Mouse (Mus musculus): ENCODE data around the gene Il5ra.

Gene Il5ra

DNA sequence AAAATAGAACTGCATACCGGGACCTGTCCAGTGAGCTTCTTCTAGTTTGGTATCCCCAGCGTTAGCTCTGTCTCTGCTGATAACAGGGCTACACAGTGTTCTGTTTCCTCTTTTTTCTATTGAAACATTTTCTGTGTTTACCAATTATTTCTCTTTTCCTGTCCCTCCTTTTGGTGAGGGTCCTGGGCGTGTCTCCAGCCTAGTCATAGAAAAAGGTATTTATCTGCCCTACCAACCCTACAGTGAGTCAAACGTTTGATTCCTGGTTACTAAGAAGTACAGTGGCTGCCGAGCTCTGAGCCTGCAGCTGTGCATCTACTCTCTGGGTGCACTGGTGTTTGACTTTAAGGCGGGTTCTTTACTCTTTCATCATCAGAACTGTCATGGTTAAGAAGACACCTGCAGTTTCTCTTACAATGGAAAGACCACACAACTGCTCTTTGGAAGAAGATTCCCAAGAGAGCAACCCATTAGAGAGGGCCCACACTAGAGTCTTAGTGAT, at the start of gene Il5ra:
Gene Il5ra, minus strand, starts transcription at position 151 of the 502 bp plus-strand sequence.
- DNase-seq (ENCODE audit: low spot score) = no peak

DNA sequence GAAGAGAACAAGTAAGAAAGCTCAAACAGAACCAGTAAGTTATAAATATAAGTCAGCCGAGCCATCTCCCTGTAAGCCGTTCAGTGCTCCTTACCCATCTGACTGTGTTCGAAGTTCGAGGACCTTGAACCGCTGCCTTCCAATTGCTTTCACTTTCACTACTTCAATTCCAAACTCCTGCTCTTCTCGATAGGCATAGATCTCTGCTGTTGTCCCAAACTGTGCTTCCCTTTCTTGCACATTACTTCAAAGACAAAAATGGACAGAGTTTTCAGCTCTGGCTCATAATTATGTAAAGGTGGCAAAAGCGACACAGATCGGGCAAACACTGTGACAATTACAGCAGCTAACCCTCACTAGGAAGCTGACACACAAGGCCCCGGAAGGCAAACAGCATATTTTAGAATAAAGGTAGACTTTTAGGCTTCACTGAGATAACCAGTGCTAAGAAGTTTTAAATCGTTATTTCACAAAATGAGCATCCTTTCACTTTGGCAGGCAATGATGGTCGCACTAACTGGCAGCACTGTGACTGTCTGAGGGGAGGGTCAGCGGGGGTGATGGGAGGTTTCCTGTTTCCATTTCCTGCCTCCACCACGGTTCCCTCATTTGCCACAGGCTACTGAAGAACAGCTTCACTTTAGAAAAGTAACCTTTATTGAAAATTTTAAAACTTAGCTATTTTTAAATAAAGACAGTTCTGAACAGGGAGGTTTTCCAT, 45.4 kb upstream of the Il5ra start:
- DNase-seq (ENCODE audit: low spot score) = no peak

DNA sequence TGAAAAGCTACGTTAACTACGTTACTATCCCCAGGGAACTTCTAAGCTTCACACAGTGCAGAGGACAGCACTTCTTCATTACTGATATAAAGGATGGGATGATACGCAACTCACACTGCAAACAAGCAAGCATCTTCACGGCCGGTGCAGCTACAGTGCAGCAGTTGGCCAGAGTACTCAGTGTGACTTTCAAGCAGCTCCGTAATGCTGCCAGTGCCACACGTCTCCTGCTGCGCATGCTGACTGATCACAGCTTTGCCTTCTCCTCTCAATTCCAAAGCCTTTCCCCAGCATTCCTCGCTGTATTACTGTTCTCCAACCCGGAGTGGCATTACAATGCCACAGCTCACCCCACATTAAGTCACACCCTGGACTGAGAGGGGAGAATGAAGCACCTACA, 44.8 kb upstream of the Il5ra start:
- no peak for DNase-seq (ENCODE audit: low spot score)

DNA sequence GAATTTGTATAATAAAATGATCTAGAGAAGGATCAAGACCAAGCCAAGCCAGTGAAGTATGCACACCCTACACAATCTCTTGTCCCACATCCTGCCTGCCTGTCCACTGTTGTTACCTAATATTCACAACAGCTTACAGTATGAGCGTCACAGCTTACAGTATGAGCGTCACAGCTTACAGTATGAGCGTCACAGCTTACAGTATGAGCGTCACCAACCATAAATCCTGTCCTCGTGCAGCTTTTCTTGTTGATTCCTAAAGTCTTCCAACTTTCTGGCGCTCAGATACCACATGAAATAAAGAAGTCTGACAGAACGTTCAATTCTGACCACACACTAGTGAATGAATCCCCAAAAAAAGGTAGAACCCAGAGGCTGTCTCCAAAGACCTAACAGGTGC, 44.3 kb upstream of the Il5ra start:
- DNase-seq (ENCODE audit: low spot score) = no peak

DNA sequence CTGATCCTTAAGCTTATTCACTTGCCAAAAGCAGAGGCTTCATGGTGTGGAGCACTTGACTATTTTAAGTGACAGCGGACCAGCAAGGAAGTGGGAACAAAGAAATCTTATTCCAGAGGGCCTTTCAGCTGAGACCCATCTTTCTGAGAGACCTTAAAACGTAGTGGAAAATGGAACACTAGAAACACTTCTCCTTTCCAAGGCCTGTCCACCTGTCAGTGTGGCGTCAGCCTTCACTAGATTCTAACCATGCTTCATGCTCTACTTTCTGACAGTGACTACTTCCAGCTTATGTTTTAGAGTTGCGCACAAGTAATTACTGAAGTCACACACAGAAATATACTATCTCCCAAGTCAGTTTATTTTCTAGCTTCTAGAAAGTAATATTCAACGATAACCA, 43.6 kb upstream of the Il5ra start:
- DNase-seq (ENCODE audit: low spot score) = no peak

DNA sequence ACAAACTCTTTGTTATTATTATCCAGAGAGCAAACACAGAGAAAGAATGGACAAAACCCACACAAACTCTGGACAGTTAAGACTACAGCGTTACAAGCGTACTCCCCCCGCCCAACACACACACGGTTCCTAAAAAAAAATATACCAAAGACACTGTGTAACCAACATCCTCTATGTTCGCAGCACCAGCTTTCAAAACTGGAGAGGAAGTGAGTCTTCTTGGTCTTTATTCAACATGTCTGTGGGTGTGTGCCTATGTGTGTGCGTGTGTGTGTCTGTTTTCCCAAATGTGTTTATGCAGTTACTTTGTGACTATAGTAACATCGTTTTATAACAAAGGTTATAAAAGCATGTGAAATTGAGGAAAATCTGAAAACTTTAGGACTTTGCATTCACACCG, 42.6 kb upstream of the Il5ra start:
- no peak for DNase-seq (ENCODE audit: low spot score)

DNA sequence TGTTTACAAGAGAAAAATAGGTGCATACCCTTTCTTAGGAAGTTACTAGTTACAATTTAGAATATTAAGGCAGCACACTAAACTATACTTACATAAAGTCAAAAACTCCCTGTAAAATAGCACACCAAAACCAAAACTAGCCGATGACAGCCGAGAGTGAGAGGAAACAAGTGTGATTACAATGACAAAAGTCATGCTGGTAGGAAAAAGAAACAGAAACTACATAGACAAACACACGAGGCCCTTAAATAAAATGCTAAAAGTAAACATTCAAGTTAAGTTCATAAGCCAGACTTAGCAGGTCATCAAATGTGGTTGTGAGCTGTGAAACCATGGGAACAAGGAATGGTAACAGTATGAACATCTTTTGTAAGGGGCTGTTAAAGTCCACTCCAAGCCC, 38.3 kb upstream of the Il5ra start:
- DNase-seq (ENCODE audit: low spot score) = no peak

DNA sequence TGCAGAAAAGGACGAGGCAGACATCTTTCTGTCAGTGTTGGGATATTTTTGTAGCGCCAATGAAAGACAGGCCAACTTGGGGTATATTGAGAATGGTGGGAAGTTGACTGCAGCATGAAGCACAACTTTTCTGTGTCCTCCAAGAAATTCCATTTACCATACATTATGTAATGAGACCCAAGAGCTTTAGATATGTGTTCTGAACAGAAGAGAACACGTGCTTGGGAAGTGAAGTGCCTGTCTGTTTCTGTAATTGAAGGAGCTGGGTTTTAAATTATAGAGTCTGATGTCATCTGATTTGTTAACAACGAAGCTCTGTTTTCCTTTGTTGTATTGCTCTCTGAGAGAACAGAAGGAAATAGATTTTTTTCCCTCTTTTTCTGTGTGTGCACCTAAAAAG, 21.2 kb upstream of the Il5ra start:
- DNase-seq (ENCODE audit: low spot score) = no peak

DNA sequence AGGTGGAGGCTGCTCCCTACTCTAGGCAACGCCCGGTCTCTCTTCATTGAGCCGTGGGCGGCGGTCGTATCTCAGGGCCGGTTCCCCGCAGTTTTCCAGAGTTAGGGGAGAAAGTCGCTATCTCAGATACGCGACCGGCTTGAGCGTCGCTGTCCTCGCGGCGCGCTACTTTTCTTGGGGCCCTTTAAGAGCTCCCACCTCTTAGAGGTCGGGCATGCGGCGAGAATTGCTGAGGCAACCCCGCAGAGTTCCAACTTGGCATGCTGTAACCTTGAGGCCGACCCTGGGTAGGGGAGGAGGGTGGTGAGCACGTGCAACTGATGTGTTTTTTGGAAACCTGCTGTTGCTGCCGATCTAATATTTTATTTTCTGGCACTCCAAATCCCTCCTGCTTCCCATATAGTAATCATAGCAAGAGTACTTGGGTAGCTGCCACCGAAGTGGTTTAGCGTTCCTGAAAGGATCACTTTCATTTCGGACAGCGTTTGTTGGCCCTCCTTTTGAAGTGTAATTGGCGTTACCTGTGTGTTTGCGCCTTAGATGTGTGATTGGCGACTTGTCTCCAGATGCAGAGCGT, 20.5 kb upstream of the Il5ra start:
- DNase-seq (ENCODE audit: low spot score) = peak; percentile 28

DNA sequence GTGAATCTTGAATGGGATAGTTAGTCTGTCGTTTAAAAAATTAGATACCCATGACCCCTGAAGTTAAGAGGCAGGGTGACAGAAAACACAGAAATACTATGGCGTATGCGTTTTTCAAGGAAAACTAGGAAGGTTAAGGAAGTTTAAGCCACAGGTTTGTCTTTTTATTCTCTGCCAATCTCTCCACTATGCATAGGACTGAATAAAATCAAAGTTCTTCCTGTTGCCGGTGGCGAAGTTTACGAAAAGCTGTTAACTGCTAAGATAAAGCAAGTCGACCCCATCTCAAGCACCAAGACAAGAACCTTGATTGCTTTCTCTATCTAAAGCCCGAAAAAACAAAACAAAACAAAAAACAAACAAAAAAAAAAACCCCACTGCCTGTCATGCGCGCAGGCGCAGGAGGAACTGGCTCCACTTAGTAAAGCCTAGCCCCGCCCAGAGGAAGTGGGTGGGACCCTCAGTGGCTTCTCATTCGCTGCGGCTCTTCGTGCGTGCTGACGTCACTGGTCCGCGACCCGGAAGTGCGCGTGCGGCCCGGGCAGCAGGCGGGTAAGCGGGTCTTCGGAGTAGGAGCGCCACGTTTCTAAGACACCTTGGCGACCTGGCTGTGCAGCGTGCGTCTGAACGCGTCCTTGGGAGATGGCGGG, 19.9 kb upstream of the Il5ra start, which contains the start of gene Trnt1:
Gene Trnt1, plus strand, starts transcription at position 481 of the 650 bp plus-strand sequence.
- peak; percentile 99 for DNase-seq (ENCODE audit: low spot score)

DNA sequence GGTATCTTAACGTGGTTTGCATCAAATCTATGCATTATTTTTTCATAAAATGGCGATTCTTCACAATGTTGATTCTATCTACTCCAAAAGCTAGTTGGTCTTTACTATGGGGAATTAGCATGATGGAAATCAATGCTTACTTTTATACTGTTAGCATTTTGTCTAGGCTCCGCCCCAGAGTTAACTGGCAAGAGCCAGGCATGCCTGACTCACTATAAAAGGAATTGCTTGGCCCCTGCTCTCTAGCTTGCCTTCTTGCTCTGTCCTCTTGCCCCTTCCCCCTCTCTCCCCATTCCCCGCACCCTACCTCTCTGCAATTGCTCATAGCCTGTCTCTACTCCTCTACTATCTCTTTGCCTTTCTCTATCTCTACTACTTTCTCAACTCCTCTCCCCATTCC, 17.9 kb upstream of the Il5ra start:
- no peak for DNase-seq (ENCODE audit: low spot score)

DNA sequence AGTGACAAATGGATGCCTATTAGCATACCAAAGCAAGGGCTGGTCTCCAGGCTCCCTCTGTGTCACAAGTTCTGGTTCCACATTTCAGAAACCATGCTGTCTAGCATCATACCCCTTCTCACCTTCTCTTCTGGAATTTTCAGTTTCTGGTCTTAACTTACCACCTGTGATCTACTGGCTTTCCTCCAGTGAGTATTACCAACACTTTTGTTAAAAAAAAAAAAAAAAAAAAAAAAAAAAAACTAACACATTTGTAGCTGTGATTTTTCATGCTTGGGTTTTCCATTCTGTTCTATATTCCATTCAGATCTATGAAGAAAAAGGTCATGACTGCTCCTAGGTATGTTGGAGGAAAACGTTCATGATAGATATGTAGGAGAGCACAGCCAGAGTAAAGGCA, 17.1 kb upstream of the Il5ra start:
- DNase-seq (ENCODE audit: low spot score) = no peak

DNA sequence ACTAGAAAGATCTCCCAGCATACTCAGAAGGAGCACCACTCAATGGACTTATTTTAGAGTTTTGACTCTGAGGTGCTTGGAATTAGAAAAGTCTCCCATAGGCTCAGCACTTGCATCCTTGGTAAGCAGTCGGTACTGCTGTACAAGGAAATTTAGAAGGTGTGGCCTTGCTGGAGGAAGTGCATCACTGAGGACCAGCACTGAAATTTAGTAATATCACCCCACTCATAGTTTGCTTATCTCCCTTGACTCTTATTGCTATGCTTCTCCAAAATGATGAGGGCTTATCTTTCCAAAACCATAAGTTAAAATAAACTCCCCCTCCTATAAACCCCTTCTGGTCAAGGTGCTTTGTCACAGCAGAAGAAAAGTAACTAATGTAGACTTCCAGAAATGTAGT, 12.6 kb upstream of the Il5ra start:
- DNase-seq (ENCODE audit: low spot score) = no peak

DNA sequence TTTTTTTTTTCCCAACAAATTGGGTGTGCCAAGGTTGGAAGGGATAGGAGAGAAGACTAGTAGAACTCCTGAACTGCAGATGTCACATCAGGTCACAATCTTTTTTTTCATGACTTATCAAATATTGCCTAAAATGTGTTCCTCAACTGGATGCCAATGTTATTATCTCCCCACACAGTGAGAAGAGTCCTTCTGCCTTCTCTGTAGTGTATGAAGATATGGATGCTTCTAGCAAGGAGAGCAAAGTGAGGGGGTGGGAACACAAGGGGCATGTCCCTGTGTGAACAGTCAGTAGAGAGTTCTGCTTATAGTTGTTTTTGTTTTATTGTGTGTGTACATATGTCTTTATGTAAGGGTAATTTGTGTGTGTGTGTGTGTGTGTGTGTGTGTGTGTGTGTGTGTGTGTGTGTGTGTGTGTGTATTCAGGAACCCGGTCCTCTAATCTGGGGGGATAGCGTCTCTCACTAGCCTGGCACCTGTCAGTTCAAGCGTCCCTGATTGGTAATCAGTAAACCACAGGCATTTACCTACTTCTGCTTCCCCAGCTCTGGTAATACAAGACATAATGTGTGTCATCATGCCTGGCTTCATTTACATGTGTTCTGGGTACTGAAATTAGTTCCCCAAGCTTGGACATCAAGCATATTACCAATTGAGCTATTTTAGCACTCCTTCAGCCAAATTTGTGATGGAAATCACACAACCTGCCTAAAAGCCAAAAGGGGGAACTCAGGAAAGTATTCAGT, 11.8 kb upstream of the Il5ra start:
- no peak for DNase-seq (ENCODE audit: low spot score)

DNA sequence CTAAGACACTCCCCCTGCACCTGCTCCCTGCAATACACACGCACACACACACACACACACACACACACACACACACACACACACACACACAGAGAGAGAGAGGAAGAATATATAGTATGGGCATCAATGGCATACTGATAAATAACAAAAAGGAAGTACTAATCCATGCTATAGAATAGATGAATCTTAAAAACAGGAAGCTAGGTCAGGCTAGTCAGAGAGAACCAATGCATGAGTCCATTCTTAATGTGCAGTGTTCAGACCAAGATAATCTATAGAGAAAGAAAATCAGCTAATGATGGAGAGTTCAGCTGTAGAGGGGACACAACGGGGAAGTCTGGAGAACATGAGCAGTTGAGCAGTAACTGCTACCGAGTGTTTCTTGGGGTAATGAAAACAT, 9.5 kb upstream of the Il5ra start:
- no peak for DNase-seq (ENCODE audit: low spot score)

DNA sequence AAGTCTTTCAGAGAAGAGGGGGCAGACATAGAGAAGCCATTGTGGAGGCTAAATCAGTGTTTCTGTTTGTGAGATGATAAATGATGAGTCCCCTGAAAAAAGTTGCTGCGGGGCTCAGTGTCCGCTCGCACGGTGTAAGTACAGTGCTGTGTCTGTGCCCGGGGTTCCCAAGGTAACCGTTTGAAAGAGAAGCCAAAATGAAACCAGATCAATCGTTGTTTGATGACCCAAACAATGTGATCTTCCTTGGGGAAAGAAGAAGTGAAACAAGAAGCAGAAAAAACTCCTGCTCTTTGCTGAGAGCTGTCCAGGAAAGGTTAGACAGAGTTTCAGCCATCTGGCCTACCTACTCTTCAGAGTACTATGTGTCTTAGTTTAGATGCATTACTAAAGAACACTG, 1.5 kb upstream of the Il5ra start:
- no peak for DNase-seq (ENCODE audit: low spot score)

DNA sequence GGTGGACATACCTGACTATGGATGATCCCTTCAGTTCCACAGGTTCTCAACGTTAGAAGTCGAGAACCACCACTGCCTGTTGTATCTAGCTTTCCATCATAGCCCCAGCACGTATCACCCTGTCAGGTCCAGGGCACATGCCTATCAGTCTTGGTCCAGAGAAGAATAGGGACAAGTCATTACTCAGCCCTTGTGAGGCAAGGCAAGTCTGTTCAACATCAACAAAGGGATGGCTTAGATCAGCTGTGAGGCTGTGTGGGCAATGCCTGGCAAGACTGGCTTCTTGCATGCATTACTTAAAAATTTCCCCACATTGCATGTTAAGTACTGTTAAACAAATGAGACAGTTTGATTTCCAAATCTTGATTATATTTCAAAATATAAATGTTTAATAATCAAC, 1.0 kb downstream of the Il5ra start:
- DNase-seq (ENCODE audit: low spot score) = no peak

DNA sequence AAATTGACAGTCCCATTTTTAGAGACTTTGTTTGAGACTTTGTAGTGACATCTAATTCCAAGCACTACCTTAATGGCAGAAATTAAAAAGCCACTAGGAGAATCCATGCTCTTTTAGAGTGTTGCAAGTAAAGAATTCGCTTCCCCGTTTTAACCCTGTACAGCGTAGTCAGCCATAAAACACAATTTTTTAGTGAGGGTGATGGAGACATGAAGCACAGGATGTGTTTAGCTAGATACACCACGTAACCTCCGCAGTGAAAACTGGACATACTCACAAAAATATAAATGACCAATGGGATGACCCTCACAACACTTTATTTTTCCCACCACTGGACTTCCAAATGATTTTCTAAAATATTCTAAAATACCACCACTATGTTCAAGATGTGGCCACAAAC, 1.6 kb downstream of the Il5ra start:
- DNase-seq (ENCODE audit: low spot score) = no peak

DNA sequence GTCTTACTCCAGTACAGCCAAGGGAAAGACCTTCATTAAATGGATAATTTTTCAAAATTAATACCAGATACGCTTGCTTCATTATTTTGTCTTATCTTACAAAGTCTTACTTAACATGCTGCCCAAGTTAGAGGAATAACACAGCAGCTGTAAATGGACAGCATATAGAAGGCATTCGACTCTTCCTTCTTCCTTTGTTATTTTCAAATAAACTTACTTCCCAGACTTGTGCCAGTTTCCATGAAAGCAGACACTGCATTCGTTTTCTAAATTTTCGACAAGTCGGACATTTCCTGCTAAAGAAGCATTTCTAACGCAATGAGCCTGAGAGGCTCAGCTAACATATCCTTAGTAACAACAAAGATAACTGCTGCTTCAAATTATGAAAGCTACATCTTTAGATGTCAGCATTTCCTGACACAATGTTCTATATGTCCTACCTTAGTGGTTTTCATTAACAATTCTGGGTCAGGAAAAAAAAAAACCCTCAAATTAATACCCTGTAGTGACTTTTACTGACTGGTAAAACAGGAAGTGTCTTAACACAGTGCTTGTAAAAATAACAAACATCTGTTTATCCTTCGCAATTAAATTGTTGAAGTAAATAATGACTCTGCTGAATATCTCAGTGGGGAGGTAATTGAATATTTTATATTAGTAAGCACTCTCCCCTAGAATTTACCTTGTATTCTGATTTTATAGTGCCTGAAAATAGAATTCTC, 3.0 kb downstream of the Il5ra start:
- DNase-seq (ENCODE audit: low spot score) = no peak

DNA sequence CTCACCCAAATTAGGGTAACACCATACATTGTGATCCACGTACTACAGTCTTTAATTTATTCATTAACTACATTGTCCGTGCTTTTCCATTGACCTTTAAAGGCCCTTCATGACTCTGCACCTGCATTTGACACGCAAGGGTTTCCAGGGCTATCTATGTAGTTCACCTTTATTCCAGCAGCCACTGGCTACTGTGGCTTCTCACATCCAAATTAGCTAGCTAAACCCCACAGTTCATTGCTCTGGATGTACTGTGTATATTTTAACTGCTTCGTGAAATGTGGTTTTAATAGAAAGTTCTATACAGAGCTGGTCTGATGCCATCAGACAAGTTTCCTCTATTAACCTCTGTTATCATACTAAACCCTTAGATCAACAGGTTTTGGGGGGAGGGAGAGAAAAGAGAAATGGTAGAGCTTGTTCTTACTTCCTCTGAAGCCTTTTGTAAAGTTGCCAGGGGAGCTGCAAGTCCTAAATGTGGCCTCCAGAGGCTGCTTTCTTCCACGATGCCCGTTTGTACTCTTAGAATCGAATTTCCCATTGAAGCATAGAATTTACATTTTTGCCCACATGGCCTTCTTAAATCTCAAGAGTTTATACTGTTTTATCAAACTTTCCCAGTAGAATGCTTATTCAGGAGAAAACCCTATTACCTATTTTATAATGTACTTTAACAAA, 5.1 kb downstream of the Il5ra start:
- DNase-seq (ENCODE audit: low spot score) = no peak

DNA sequence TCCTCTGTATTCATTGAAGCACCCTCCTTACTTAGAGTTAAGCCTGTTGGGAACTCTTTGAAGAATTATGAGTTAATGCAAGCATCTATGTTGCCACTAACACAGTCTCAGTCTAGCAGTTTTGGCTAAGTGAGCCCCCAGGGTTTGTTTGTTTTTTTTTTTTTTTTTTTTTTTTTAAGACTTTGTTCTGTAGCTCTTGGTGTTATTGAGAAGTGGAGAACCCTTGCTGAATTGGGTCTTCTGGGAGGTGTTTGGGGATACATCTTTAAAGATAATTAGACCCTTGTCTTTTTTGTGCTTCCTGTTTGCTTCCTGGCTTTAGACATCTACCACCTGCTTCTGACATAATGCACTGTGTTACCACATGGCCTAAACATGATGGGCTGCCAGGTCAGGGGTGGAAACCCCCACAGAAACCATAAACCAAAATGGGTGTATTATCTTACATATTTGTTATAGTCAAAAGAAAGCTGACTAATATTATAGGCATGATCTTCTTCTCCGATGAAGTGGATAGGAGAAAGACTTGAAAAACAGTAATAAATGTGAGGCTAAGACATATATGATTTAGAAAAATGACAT, 8.5 kb downstream of the Il5ra start:
- DNase-seq (ENCODE audit: low spot score) = no peak

Measured in adipocyte (in vitro differentiated cells).